Mouse (Mus musculus) testis, adult 2 months (tissue): ENCODE measurements around the gene Sorbs2.

Experiments
- CTCF ChIP-seq: fragments of 200-500 bp; IDR thresholded peaks from 2 replicates; pipeline ENCODE4 v1.5.1; 2012; ENCODE audit warnings: low read depth, mild to moderate bottlenecking, inconsistent platforms, low read length, moderate library complexity; ENCODE audit not compliant: control insufficient read depth, insufficient read depth, insufficient replicate concordance
- POLR2A ChIP-seq: fragments of 200-500 bp; IDR thresholded peaks from 2 replicates; pipeline ENCODE4 v1.6.1; 2012; ENCODE audit warnings: low read depth, mild to moderate bottlenecking, inconsistent platforms, low read length, moderate library complexity; ENCODE audit not compliant: control insufficient read depth

DNA sequence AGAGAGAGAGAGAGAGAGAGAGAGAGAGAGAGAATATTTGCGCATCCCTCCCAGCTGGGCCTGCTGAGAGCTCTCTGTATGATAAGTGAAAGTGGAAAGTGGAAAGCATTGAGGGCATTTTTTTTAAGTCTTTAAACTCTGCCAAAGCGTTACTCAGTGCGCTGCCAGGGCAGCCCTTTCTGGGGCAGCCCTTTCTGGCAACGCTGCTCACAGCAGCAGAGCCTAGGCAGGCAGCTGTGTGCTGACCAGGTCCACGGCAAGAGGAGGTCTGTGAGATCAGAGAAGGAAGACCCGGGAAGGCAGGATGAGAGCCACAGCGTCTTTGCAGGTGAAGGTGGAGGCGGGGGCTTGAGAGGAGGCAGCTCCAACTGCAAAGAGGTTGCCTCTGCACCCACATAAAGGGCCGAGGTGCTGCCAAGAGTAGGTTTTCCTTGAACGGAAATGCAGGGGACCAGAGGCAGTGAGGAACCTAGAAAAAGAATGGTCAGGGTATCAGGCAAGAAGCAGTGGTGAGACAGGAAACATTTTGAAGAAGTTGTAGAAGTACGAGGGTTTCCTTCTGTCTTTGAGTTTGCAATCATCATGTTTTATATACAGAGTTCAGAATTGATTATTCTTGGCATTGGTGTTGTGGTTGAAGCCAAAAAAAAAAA lies 256.2 kb downstream of the Sorbs2 start:
- TF ChIP-seq CTCF (no peak), POLR2A (no peak)
